Mouse (Mus musculus) stomach, embryonic 16.5 days (tissue): ENCODE results near the gene C2. TPM values are rescaled to one million over a fixed set of nuclear protein-coding genes. Genes with fewer than 3 reads are reported as not detected.

Experiments used
- ATAC-seq: fragments of 200-750 bp; cut with Nextera tagmentation; 2 replicates; pipeline ENCODE4 v1.8.0; 2017; ENCODE audit warnings: moderate number of reproducible peaks, moderate TSS enrichment; ENCODE audit not compliant: insufficient read depth, low FRiP score
- H3K27ac ChIP-seq: fragments of 300-500 bp; sonication (generic); 2 replicates; pipeline ENCODE4 v1.5.1; 2014; ENCODE audit warnings: low read length
- H3K27me3 ChIP-seq: fragments of 300-500 bp; sonication (generic); 2 replicates; pipeline ENCODE4 v1.6.1; 2014; ENCODE audit warnings: low read length, control low read depth, mixed read lengths; ENCODE audit not compliant: control insufficient read depth, insufficient read depth
- H3K36me3 ChIP-seq: fragments of 300-500 bp; sonication (generic); 2 replicates; pipeline ENCODE4 v1.6.1; 2014; ENCODE audit warnings: low read length; ENCODE audit not compliant: control insufficient read depth, insufficient read depth
- H3K4me1 ChIP-seq: fragments of 300-500 bp; sonication (generic); 2 replicates; pipeline ENCODE4 v1.6.1; 2014; ENCODE audit warnings: low read length, control low read depth, mixed read lengths; ENCODE audit not compliant: control insufficient read depth, insufficient read depth
- H3K4me2 ChIP-seq: fragments of 300-500 bp; sonication (generic); 2 replicates; pipeline ENCODE4 v1.6.1; 2014; ENCODE audit warnings: low read depth, low read length, mixed read lengths
- H3K4me3 ChIP-seq: fragments of 300-500 bp; sonication (generic); replicated peaks from 2 replicates; pipeline ENCODE4 v1.5.1; 2014; ENCODE audit warnings: mild to moderate bottlenecking, low read length
- H3K9ac ChIP-seq: fragments of 300-500 bp; sonication (generic); 2 replicates; pipeline ENCODE4 v1.6.1; 2014; ENCODE audit warnings: low read length
- H3K9me3 ChIP-seq: fragments of 300-500 bp; sonication (generic); replicated peaks from 2 replicates; pipeline ENCODE4 v1.6.1; 2016; ENCODE audit warnings: low read length, control low read depth; ENCODE audit not compliant: control insufficient read depth
- WGBS: fragments of 180-500 bp; shearing (Covaris S2); extraction: QIAGEN DNeasy Blood & Tissue Kit; methylation state at CpG from one replicate; pipeline ENCODE4 v1.1.7; 2014; 5-methylcytosine and 5-hydroxymethylcytosine counted together
- polyA plus RNA-seq: library from polyadenylated mRNA; unstranded; fragments of >200 nt; fragmentation: Nextera tagmentation; extraction: Ambion mirVana; gene quantifications from 2 replicates; pipeline ENCODE4 v1.2.1, GENCODE M21; 2015

Gene C2
- polyA plus RNA-seq, result 4.4 and 5.5 TPM in 2 replicates

DNA sequence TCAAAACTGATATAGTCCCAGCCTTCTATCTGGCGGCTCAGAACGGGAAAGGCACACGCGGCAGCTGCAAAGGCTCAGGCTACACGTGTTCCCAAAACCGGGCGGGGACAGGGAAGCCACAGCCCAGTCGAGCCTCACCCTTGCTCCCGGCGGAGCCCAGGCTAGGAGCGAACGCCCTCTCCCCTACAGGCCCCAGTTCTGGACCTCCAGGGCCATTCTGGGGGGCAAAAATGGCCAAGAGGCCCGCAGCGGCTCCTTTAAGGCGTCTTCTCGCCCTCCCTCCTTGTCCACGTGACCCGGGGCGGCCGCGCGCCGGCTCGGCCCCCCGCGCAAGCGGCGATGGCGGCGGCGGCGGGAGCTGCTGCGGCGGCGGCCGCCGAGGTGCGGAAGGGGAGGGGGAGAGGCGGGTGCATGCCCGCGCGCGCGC is at the start of gene C2, which contains the start of gene Ehmt2:
TSS of gene C2 (minus strand) at position 106 of the 427 bp plus-strand sequence.
TSS of gene Ehmt2 (plus strand) at position 310 of the 427 bp plus-strand sequence.
- ATAC-seq, result peak; percentile 55
- H3K36me3 ChIP-seq, result peaks cover 15% of the 10 kb centered on the region; the same call in 1 of the 2 replicates
- H3K4me2 ChIP-seq, result peak within 1 kb of the TSS; percentile 84
- H3K9me3 ChIP-seq, result no peaks in the 10 kb centered on the region
- WGBS, result 0% methylated on average over 42 of the region's 44 CpGs
- peaks cover 25% of the 10 kb centered on the region for H3K4me1 ChIP-seq
- H3K27ac ChIP-seq, result peak within 1 kb of the TSS; percentile 95
- H3K27me3 ChIP-seq, result no peaks in the 10 kb centered on the region
- peak within 1 kb of the TSS; percentile 92 for H3K4me3 ChIP-seq
- H3K9ac ChIP-seq, result peak within 1 kb of the TSS; percentile 99

DNA sequence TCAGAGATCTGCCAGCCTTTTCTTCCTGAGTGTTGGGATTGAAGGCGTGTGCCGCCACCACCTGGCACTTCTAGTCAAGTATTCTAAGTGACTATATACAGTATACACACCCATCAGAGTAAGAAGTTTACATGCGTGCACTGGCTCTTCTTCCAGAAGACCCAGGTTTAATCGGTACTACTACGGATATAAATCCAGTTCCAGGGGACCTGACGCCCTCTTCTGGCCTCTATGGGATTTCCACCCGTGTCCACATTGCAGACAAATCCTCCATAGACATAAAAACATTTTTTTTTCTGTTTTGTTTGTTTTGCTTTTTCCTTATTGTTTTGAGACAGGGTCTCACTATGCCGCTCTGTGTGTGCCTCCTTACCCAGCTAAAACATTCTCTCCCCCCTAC is 49.5 kb upstream of the C2 start:
- no peaks in the 10 kb centered on the region for H3K27me3 ChIP-seq
- H3K9ac ChIP-seq, result no peak overlapping the region
- no peaks in the 10 kb centered on the region for H3K9me3 ChIP-seq
- WGBS, result 16% methylated on average over 8 of the region's 8 CpGs
- H3K36me3 ChIP-seq, result peaks cover 10% of the 10 kb centered on the region; the same call in 1 of the 2 replicates
- no peak overlapping the region for H3K27ac ChIP-seq
- H3K4me2 ChIP-seq, result no peak overlapping the region
- ATAC-seq, result no peak
- no peak overlapping the region for H3K4me3 ChIP-seq
- peaks cover 4% of the 10 kb centered on the region; the same call in 1 of the 2 replicates for H3K4me1 ChIP-seq

DNA sequence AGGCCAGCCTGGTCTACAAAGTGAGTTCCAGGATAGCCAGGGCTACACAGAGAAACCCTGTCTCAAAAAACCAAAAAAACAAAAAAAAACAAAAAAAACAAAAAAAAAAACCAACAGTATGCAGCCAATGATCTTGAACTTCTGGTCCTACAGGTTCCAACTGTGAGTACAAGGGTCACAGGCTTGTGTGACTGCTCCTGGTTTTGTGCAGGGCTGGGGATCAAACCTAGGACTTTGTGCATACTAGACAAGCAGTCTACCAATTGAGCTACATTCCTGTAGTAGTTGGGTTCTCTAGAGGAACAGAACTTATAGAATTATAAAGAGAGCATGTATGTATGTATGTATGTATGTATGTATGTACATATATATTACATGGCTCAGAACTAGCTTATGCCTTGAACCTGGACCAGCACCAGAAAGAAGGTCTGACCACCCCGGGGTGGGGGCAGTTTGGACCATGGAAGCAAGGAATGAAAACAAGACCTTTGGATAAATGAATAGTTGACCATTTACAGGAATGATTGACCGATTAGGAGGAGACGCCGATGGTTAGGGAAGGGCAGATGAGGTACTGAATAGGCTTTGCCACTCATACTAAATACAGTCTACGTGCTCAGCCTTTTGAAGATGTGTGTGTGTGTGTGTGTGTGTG is 48.5 kb upstream of the C2 start:
- H3K4me1 ChIP-seq, result peaks cover 4% of the 10 kb centered on the region; the same call in 1 of the 2 replicates
- H3K9me3 ChIP-seq, result no peaks in the 10 kb centered on the region
- no peak overlapping the region for H3K9ac ChIP-seq
- no peak overlapping the region for H3K4me3 ChIP-seq
- H3K36me3 ChIP-seq, result peaks cover 10% of the 10 kb centered on the region; the same call in 1 of the 2 replicates
- H3K27ac ChIP-seq, result no peak overlapping the region
- H3K4me2 ChIP-seq, result no peak overlapping the region
- H3K27me3 ChIP-seq, result no peaks in the 10 kb centered on the region
- ATAC-seq, result no peak
- WGBS, result 92% methylated on average over 5 of the region's 5 CpGs

DNA sequence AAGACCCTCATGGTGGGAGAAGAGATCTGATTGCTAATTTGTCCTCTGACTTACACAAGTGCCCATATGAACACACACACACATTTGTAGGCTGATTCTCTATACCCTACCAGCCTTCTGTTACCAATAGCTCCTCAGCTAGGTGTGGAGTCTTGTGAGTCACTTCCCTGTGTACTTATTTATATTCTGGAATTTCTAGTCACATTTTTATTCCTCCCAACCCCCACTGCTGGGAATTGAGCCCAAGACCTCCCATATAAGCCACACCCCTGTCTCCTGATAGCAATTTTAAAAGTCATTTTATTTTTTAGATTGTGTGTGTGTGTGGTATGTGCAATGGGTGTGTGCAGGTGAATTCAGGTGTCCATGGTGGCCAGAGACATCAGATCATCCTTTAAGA is 46.3 kb upstream of the C2 start:
- H3K9ac ChIP-seq, result no peak overlapping the region

DNA sequence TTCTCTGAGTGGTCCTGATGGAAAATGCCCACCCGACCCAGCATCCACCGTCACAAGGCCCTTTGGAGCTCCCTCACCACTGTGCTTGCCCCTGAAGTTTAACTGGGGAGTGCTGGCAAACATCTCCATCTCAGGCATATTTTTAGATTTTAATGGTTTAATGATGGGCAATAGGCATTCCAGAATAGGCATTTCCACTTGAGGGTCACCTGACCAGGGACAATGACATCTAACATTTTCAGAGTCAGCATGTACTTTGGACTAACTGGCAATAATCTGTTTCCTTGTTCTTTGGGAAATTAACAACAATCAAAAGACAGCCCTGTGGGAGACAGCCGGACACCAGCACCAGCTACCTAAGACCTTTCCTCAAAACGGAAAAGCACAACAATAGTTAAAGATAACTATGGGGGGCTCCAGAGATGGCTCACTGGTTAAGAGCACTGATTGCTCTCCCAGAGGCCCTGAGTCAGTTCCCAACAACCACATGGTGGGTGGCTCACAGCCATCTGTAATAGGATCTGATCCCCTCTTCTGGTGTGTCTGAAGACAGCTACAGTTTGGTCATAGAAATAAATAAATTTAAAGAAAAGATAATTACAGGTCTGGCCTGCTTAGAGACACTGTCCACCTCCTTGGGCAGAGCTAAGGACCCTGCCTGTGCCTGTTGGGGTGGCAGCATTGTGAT is 45.2 kb upstream of the C2 start:
- H3K9me3 ChIP-seq, result no peaks in the 10 kb centered on the region
- ATAC-seq, result no peak
- no peak overlapping the region for H3K4me3 ChIP-seq
- 81% methylated on average over 4 of the region's 4 CpGs for WGBS
- H3K4me1 ChIP-seq, result no peaks in the 10 kb centered on the region
- H3K36me3 ChIP-seq, result no peaks in the 10 kb centered on the region
- H3K27ac ChIP-seq, result no peak overlapping the region
- H3K4me2 ChIP-seq, result no peak overlapping the region
- H3K9ac ChIP-seq, result no peak overlapping the region
- no peaks in the 10 kb centered on the region for H3K27me3 ChIP-seq

More for the DNA sequence above, 46.3 kb upstream of the C2 start:
- Histone ChIP-seq H3K4me1 (no peaks in the 10 kb centered on the region), H3K27me3 (no peaks in the 10 kb centered on the region), H3K9me3 (no peaks in the 10 kb centered on the region), H3K27ac (no peak overlapping the region), H3K4me3 (no peak overlapping the region), H3K36me3 (no peaks in the 10 kb centered on the region), H3K4me2 (no peak overlapping the region)
- ATAC-seq, result no peak

DNA sequence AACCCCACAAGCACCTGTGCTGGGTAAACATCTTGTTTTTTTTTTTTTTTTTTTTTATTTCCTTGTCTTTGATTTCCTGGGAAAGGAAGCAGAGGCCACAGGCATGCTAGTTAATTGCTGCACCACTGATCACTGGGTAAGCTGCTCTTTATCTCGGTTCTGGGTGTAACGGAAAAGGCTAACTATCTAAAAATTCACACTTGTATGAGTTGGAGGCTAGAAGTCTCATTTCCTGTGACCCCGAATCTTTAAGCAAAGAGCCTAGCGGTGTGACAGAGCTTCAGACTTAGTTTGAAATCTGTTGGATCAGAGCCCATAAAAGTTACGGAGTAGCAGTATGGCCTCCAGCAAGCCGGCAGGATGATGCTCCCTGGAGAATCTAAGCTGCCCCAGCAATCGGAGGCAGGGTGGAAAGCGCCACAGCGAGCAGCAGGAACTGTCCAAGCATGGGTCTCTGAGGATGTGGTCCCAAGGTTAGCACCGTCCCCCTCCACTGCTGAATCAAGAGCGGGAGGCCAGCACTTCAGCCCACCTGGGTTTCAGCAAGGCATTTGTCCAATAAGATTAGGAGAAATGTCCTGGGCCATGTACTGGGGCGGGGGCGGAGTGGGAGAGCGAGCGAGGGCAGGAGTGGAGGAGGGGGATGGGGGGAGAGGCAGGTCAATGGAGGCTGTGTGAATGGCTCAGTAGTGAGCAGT is 43.4 kb upstream of the C2 start:
- no peaks in the 10 kb centered on the region for H3K36me3 ChIP-seq
- no peak for ATAC-seq
- H3K4me3 ChIP-seq, result peak overlapping the region; percentile 26
- H3K27me3 ChIP-seq, result no peaks in the 10 kb centered on the region
- no peaks in the 10 kb centered on the region for H3K4me1 ChIP-seq
- peak overlapping the region; percentile 50 for H3K4me2 ChIP-seq
- 10% methylated on average over 15 of the region's 15 CpGs for WGBS
- peak overlapping the region; percentile 19; the same call in 1 of the 2 replicates for H3K27ac ChIP-seq
- no peaks in the 10 kb centered on the region for H3K9me3 ChIP-seq
- peak overlapping the region; percentile 63 for H3K9ac ChIP-seq

DNA sequence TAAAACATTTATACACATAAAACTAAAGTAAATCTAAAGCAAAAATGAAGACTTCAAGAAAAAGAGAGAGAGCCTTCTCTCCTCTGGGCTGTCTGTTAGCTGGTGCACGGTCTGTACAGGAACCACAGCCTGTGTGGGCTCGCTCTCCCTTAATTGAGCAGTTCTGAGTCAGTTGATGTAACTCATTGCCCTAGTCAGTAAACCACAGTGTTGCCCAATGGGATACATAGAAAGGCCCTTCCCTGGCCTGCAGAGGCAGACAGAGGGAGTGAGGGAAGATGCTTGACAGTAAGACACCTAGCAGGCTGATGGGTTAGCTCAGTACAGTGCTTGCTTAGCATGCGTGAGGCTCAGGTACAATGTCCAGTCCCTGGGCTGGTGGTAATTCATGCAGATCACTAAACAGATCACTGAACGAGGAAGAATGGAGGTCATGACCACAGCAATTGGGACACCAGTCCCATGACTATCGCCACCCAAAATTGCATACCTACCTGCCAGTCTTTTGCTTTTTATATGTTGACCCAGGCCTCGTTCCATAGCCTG is 40.0 kb upstream of the C2 start:
- Histone ChIP-seq H3K4me3 (no peak overlapping the region), H3K4me2 (no peak overlapping the region), H3K36me3 (no peaks in the 10 kb centered on the region), H3K9me3 (no peaks in the 10 kb centered on the region), H3K27ac (no peak overlapping the region), H3K27me3 (no peaks in the 10 kb centered on the region), H3K9ac (no peak overlapping the region), H3K4me1 (no peaks in the 10 kb centered on the region)
- no peak for ATAC-seq
- WGBS, result 85% methylated on average over 6 of the region's 6 CpGs

DNA sequence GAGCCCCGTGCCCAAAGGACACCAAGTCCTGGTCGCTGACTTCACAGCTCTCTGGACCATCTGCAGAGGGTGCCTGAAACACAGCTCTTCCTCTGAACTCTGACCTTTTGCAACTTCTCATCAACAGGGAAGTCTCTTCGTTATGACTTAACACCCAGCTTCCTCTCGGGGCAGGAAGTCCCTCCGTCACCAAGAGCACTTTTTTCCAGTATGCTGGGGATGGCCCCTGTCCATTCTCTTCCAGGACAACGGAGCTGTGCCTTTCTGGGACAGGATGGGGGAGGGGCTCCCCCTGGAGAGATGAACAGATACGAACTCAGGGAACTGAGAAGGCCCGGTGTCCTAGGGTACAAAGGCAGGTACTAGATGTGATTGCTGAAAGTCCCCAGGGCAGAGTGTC is 36.8 kb upstream of the C2 start:
- no peak for ATAC-seq
- Histone ChIP-seq H3K36me3 (no peaks in the 10 kb centered on the region), H3K27ac (no peak overlapping the region), H3K4me3 (no peak overlapping the region), H3K4me2 (no peak overlapping the region), H3K27me3 (no peaks in the 10 kb centered on the region), H3K9ac (0 out of 2 replicates have a peak overlapping the region, but pooled peaks have one; percentile 19), H3K4me1 (peaks cover 7% of the 10 kb centered on the region), H3K9me3 (no peaks in the 10 kb centered on the region)
- WGBS, result 46% methylated on average over 8 of the region's 8 CpGs
